Mouse (Mus musculus) bone marrow, adult 2 months (tissue): ENCODE data around the gene H2-DMb1.

Experiments used
- CTCF ChIP-seq: fragments of 200-500 bp; IDR thresholded peaks from 2 replicates; pipeline ENCODE4 v1.5.1; 2011; ENCODE audit warnings: low read length, control low read depth; ENCODE audit not compliant: control insufficient read depth, insufficient read depth
- POLR2A ChIP-seq: fragments of 200-500 bp; IDR thresholded peaks from 2 replicates; pipeline ENCODE4 v1.6.1; 2011; ENCODE audit warnings: low read depth, mild to moderate bottlenecking, control low read depth, low read length, borderline replicate concordance; ENCODE audit not compliant: control insufficient read depth

DNA sequence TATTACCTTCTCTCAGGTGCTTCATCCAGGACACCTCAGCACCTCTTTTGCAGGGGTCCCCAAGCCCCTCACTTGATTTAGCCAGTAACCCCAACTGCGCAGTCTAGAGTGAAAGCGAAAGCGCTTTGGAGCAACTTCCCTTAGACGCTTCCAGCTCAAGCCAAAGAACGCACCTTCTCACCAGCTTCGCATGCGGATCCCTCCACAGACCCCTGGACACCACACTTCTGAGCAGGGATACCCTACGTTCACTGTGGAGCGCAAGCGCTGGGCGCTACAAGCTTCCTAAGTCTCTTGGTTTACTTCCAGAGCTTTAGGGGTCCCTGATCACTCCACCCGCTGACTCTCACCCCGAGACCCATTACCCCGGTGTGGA lies 34.0 kb downstream of the H2-DMb1 start:
- TF ChIP-seq POLR2A (no peak), CTCF (no peak)
